Mouse (Mus musculus) midbrain, embryonic 16.5 days (tissue): Measurements from ENCODE around the gene Rhcg. TPM values are rescaled to one million over a fixed set of nuclear protein-coding genes. Genes with fewer than 3 reads are reported as not detected.

ENCODE experiments used
- ATAC-seq: fragments of 200-750 bp; cut with Nextera tagmentation; 2 replicates; pipeline ENCODE4 v1.8.0; 2017; ENCODE audit warnings: moderate TSS enrichment
- H3K27ac ChIP-seq: fragments of 300-500 bp; sonication (generic); 2 replicates; pipeline ENCODE4 v1.5.1; 2014; ENCODE audit warnings: mild to moderate bottlenecking, low read length, mixed read lengths
- H3K27me3 ChIP-seq: fragments of 300-500 bp; sonication (generic); 2 replicates; pipeline ENCODE4 v1.6.1; 2014; ENCODE audit warnings: low read depth, low read length, mixed read lengths; ENCODE audit not compliant: control insufficient read depth, insufficient read depth
- H3K36me3 ChIP-seq: fragments of 300-500 bp; sonication (generic); 2 replicates; pipeline ENCODE4 v1.6.1; 2014; ENCODE audit warnings: mild to moderate bottlenecking, low read length, moderate library complexity, mixed read lengths; ENCODE audit not compliant: control insufficient read depth, insufficient read depth
- H3K4me1 ChIP-seq: fragments of 300-500 bp; sonication (generic); 2 replicates; pipeline ENCODE4 v1.6.1; 2014; ENCODE audit warnings: mild to moderate bottlenecking, low read length, mixed read lengths; ENCODE audit not compliant: control insufficient read depth, insufficient read depth
- H3K4me2 ChIP-seq: fragments of 300-500 bp; sonication (generic); 2 replicates; pipeline ENCODE4 v1.6.1; 2014; ENCODE audit warnings: mild to moderate bottlenecking, low read length, mixed read lengths
- H3K4me3 ChIP-seq: fragments of 300-500 bp; sonication (generic); 2 replicates; pipeline ENCODE4 v1.5.1; 2014; ENCODE audit warnings: low read depth, mild to moderate bottlenecking, low read length, moderate library complexity, mixed read lengths
- H3K9ac ChIP-seq: fragments of 300-500 bp; sonication (generic); 2 replicates; pipeline ENCODE4 v1.6.1; 2014; ENCODE audit warnings: low read depth, low read length, mixed read lengths
- H3K9me3 ChIP-seq: fragments of 300-500 bp; sonication (generic); replicated peaks from 2 replicates; pipeline ENCODE4 v1.6.1; 2014; ENCODE audit warnings: mild to moderate bottlenecking, low read length, mixed read lengths; ENCODE audit not compliant: control insufficient read depth, poor library complexity, severe bottlenecking
- WGBS: fragments of 180-500 bp; shearing (Covaris S2); extraction: QIAGEN DNeasy Blood & Tissue Kit; methylation state at CpG from one replicate; pipeline ENCODE4 v1.1.7; 2014; 5-methylcytosine and 5-hydroxymethylcytosine counted together
- polyA plus RNA-seq: library from polyadenylated mRNA; unstranded; fragments of >200 nt; fragmentation: Nextera tagmentation; extraction: Ambion mirVana; gene quantifications from 2 replicates; pipeline ENCODE4 v1.2.1, GENCODE M21; 2015

Gene Rhcg
- polyA plus RNA-seq, 1 experiment from 2014 or later, result 4.3 TPM

DNA sequence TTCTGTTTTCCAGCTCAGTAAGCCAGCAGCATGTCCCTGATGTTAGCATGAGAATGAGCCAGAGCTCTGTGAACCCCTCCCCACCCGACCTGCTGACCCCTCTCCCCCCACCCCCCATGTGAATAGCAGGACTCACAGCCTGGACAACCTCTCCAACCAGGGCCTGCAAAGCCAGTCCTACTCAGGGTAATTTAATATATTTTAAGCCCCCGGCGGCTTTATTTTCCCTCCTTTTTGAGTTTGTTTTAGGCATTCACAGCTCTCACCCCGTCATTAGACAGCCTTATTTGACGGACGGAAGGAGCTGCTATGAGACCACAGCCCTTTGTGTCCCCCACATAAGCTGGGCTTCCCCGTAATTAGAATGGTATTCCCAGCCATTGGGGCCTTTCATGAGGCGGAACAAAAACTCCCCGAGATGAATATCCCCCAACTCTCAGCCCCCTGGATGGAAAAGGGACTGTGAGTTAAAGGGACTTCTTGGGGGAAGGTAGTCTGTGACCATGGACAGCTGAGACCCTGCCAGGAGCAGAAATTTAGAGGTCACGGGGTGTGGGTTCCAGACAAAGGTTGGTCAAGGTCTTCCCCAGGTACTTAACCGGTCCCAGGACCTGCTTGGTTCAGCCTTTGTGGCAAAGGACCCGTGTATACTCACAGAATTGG is 68.4 kb downstream of the Rhcg start:
- Histone ChIP-seq H3K4me1 (peaks cover 9% of the 10 kb centered on the region), H3K36me3 (no peaks in the 10 kb centered on the region), H3K4me3 (no peak overlapping the region), H3K9me3 (no peaks in the 10 kb centered on the region), H3K27ac (0 out of 2 replicates have a peak overlapping the region, but pooled peaks have one; percentile 24), H3K27me3 (peaks cover 26% of the 10 kb centered on the region), H3K4me2 (no peak overlapping the region), H3K9ac (no peak overlapping the region)
- 12% methylated on average over 12 of the region's 12 CpGs for WGBS
- ATAC-seq, result no peak

DNA sequence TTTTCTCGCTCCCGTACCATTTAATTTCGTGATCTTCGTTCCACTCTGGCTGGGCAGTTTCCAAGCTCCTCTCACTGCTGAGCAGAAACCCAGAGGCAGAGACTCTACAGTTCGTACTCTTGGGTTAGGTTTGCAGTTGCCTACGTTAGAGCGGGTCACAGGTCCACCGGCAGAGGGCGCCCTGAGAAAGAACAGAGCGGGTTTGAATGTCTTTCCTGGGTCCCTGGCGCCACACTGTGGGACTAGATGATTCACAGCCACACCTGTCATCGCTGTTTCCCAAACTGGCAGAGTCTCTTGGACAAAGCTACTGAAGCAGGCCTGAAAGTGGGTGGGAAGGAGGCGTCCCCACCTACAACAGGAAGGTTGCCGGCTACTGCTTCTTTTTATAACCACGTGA is 70.4 kb downstream of the Rhcg start:
- no peaks in the 10 kb centered on the region for H3K36me3 ChIP-seq
- H3K27ac ChIP-seq, result peak overlapping the region; percentile 5; the same call in 1 of the 2 replicates
- H3K9me3 ChIP-seq, result no peaks in the 10 kb centered on the region
- H3K27me3 ChIP-seq, result peaks cover 21% of the 10 kb centered on the region
- WGBS, result 2% methylated on average over 15 of the region's 15 CpGs
- no peak overlapping the region for H3K4me3 ChIP-seq
- H3K4me2 ChIP-seq, result peak overlapping the region; percentile 14; the same call in 1 of the 2 replicates
- peak; percentile 76; the same call in 1 of the 2 replicates for ATAC-seq
- peaks cover 17% of the 10 kb centered on the region for H3K4me1 ChIP-seq
- H3K9ac ChIP-seq, result no peak overlapping the region

- Histone ChIP-seq H3K9me3 (no peaks in the 10 kb centered on the region), H3K4me2 (peak overlapping the region; percentile 71; the same call in 1 of the 2 replicates), H3K27me3 (peaks cover 31% of the 10 kb centered on the region), H3K4me3 (no peak overlapping the region), H3K36me3 (no peaks in the 10 kb centered on the region), H3K9ac (no peak overlapping the region; the same call in 1 of the 2 replicates), H3K27ac (peak overlapping the region; percentile 28; the same call in 1 of the 2 replicates), H3K4me1 (peaks cover 17% of the 10 kb centered on the region)
- ATAC-seq, result no peak
- 7% methylated on average over 7 of the region's 7 CpGs for WGBS
These were observed 72.4 kb downstream of the Rhcg start for GRCm38 (mm10) chr7:79545066-79545400.

DNA sequence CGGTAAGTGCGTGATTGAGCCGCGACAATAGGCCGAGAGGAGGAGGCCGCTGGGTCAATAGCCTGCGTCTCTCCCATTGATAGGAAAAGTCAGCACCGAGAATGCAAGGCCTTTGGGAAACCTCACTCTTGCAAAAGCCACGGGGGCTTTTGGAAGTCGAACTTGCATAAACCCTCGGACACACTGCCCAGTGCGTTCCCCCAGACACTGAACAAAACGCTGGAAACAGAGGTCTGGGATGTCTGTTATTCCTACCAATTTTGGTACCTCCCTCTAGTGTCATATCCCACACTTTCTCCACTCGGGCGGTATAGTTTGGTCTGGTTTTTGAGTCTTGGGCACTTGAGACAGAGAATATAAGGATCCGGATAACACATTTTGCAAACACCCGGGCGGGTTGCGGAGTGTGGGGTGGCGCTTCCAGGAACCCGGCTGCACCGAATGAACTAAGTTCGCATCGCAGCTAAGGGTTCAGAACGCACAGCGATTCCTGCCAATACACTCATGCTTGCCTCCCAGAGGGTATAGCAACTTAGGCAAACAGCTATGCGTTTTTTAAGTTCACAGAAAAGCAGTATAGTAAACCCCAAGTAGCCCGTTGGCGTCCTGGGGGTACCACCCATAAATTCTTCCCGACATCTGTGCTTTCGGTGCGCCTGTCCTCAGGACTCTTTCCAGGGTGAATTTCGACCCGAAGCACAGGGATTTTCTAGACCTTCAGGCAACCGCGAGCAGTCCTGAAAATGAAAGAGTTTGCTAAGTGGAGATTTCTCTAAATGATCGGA is 73.0 kb downstream of the Rhcg start:
- WGBS, result 7% methylated on average over 36 of the region's 37 CpGs
- Histone ChIP-seq H3K36me3 (no peaks in the 10 kb centered on the region), H3K9ac (peak overlapping the region; percentile 10; the same call in 1 of the 2 replicates), H3K4me1 (peaks cover 17% of the 10 kb centered on the region), H3K9me3 (no peaks in the 10 kb centered on the region), H3K4me2 (peak overlapping the region; percentile 71), H3K27me3 (peaks cover 31% of the 10 kb centered on the region), H3K27ac (peak overlapping the region; percentile 78; the same call in 1 of the 2 replicates), H3K4me3 (no peak overlapping the region)
- ATAC-seq, result no peak

Other genes with a start within 250 kb of the Rhcg start
- gene Rlbp1, start 230.6 kb downstream of the Rhcg start, polyA plus RNA-seq, result 15.0 and 17.1 TPM in 2 replicates
- 1.7 and 1.9 TPM in 2 replicates for gene Fanci, start 225.7 kb downstream of the Rhcg start, polyA plus RNA-seq
- 19.7 and 22.0 TPM in 2 replicates for gene Polg, start 151.3 kb downstream of the Rhcg start, polyA plus RNA-seq
- gene Ticrr, start 42.5 kb upstream of the Rhcg start, polyA plus RNA-seq, result 0.87 and 0.92 TPM in 2 replicates
- gene Kif7, start 98.1 kb upstream of the Rhcg start, polyA plus RNA-seq, result 1.3 and 1.9 TPM in 2 replicates
- 0.22 and 0.24 TPM in 2 replicates for gene Plin1, start 115.2 kb upstream of the Rhcg start, polyA plus RNA-seq
- gene Pex11a, start 125.5 kb upstream of the Rhcg start, polyA plus RNA-seq, result 12.7 and 13.9 TPM in 2 replicates
- gene Wdr93, start 125.5 kb upstream of the Rhcg start, polyA plus RNA-seq, result 0.33 and 0.50 TPM in 2 replicates
- 0.16 and 0.29 TPM in 2 replicates for gene Mesp1, start 176.1 kb upstream of the Rhcg start, polyA plus RNA-seq
- 0.97 and 1.4 TPM in 2 replicates for gene Mesp2, start 193.1 kb upstream of the Rhcg start, polyA plus RNA-seq
- gene Anpep, start 243.4 kb upstream of the Rhcg start, polyA plus RNA-seq, result 3.2 and 3.4 TPM in 2 replicates